Mouse (Mus musculus) lung, adult 2 months (tissue): ENCODE results near the gene AU022252.

Experiments
- CTCF ChIP-seq: fragments of 200-500 bp; IDR thresholded peaks from 2 replicates; pipeline ENCODE4 v1.5.1; 2011; ENCODE audit warnings: mild to moderate bottlenecking, low read length, control low read depth; ENCODE audit not compliant: insufficient read depth
- POLR2A ChIP-seq: fragments of 200-500 bp; IDR thresholded peaks from 2 replicates; pipeline ENCODE4 v1.6.1; 2011; ENCODE audit warnings: low read depth, mild to moderate bottlenecking, control low read depth, low read length, borderline replicate concordance; ENCODE audit errors: extremely low read depth

GRCm38 (mm10) chr4:119190618-119191017 is 41.9 kb downstream of the AU022252 start:
- no peak for TF ChIP-seq CTCF
- no peak for TF ChIP-seq POLR2A
